Mouse (Mus musculus): ENCODE data around the gene Adora2a. TPM values are rescaled to one million over a fixed set of nuclear protein-coding genes. Genes with fewer than 3 reads are reported as not detected.
"Not testable (repeated sequence)": the region's sequence is repeated elsewhere in the genome, so short reads cannot be mapped to it uniquely, and the experiment has no call there.

The Adora2a gene
- total and polyA plus RNA-seq, 3 experiments = 0.04 TPM; not detected in 2

- Histone ChIP-seq H3K27ac (ENCODE audit: control insufficient read depth, low read depth, low read length) (peak overlapping the region; percentile 56), H3K9ac (ENCODE audit: control insufficient read depth, low read depth, low read length, poor library complexity, severe bottlenecking) (peak overlapping the region; percentile 93), H3K36me3 (ENCODE audit: control insufficient read depth in 1 of 2, insufficient read depth in 2 of 2, low read length in 2 of 2) (peaks cover 0 to 5% of the 10 kb centered on the region in 2 experiments; a peak in 2 of 4 replicates), H3K9me3 (replicated peaks; ENCODE audit: insufficient read depth, low read length) (no peaks in the 10 kb centered on the region), H3K4me3 (ENCODE audit: control insufficient read depth in 1 of 2, insufficient read depth in 1 of 2, low read depth in 2 of 2, low read length in 2 of 2) (peak overlapping the region; percentile 89 to 99), H3K79me2 (ENCODE audit: control insufficient read depth, insufficient read depth, low read length, poor library complexity) (peaks cover 2% of the 10 kb centered on the region; the same call in 1 of the 2 replicates), H3K27me3 (ENCODE audit: control insufficient read depth in 1 of 2, insufficient read depth in 2 of 2, low read length in 2 of 2) (peaks cover 2 to 4% of the 10 kb centered on the region in 2 experiments; a peak in 3 of 4 replicates), H3K4me1 (ENCODE audit: control insufficient read depth in 1 of 2, insufficient read depth in 2 of 2, low read length in 2 of 2) (peaks cover 0 to 6% of the 10 kb centered on the region in 2 experiments; a peak in 3 of 4 replicates)
- peak; percentile 88 for DNase-seq (ENCODE audit: low read depth, low spot score)
- TF ChIP-seq E2F4 (IDR thresholded peaks at IDR 0.05; ENCODE audit: borderline replicate concordance, low read depth, low read length) = no peak
- no peak for TF ChIP-seq CHD1 (IDR thresholded peaks at IDR 0.05; ENCODE audit: low read depth, low read length)
- peak; percentile 83 for TF ChIP-seq ELF1 (IDR thresholded peaks at IDR 0.05; ENCODE audit: low read depth, low read length)
- 0 out of 2 replicates have a peak, but pooled peaks have one; percentile 2 for TF ChIP-seq GATA1 (IDR thresholded peaks at IDR 0.05; ENCODE audit: low read depth, low read length)
- no peak for TF ChIP-seq MAFK (IDR thresholded peaks at IDR 0.05; ENCODE audit: borderline replicate concordance, low read depth, low read length)
- TF ChIP-seq TBP (IDR thresholded peaks at IDR 0.05; ENCODE audit: low read depth, low read length) = peak; percentile 84
- peak; percentile 77 for TF ChIP-seq NELFE (IDR thresholded peaks at IDR 0.05; ENCODE audit: low read depth, low read length)
- TF ChIP-seq POLR2A (IDR thresholded peaks at IDR 0.05; ENCODE audit: control insufficient read depth in 1 of 2, insufficient read depth in 1 of 2, low read depth in 1 of 2, low read length in 2 of 2, poor library complexity in 1 of 2) = peak; percentile 65 to 92
- 0 out of 2 replicates have a peak, but pooled peaks have one; percentile 66 for TF ChIP-seq ZMIZ1 (IDR thresholded peaks at IDR 0.05; ENCODE audit: low read depth, low read length)
- peak; percentile 55 for TF ChIP-seq SIN3A (IDR thresholded peaks at IDR 0.05; ENCODE audit: low read length)
- no peak for TF ChIP-seq SMC3 (IDR thresholded peaks at IDR 0.05; ENCODE audit: low read depth, low read length)
- TF ChIP-seq JUND (IDR thresholded peaks at IDR 0.05; ENCODE audit: low read depth, low read length) = no peak
- TF ChIP-seq BHLHE40 (IDR thresholded peaks at IDR 0.05; ENCODE audit: borderline replicate concordance, low read depth, low read length) = no peak
- no peak for TF ChIP-seq ETS1 (IDR thresholded peaks at IDR 0.05; ENCODE audit: low read depth, low read length)
- TF ChIP-seq POLR2AphosphoS2 (IDR thresholded peaks at IDR 0.05; ENCODE audit: low read length) = peak; percentile 68; the same call in 1 of the 2 replicates
- no peak for TF ChIP-seq MAX (IDR thresholded peaks at IDR 0.05; ENCODE audit: low read length)
- no peak for TF ChIP-seq UBTF (IDR thresholded peaks at IDR 0.05; ENCODE audit: borderline replicate concordance, insufficient read depth, low read depth, low read length)
- peak; percentile 65; the same call in 1 of the 2 replicates for TF ChIP-seq HCFC1 (IDR thresholded peaks at IDR 0.05; ENCODE audit: low read depth, low read length)
- TF ChIP-seq RCOR1 (IDR thresholded peaks at IDR 0.05; ENCODE audit: low read depth, low read length) = no peak
- TF ChIP-seq CHD2 (IDR thresholded peaks at IDR 0.05; ENCODE audit: low read length) = peak; percentile 38; the same call in 1 of the 2 replicates
These were observed 48.6 kb downstream of the Adora2a start for GRCm38 (mm10) chr10:75365231-75365633.

GRCm38 (mm10) chr10:75373655-75374351 is 57.1 kb downstream of the Adora2a start:
- H3K9me3 ChIP-seq (replicated peaks; ENCODE audit: insufficient read depth, low read length); H3K4me3 ChIP-seq (ENCODE audit: control insufficient read depth in 1 of 2, insufficient read depth in 1 of 2, low read depth in 2 of 2, low read length in 2 of 2); H3K27me3 ChIP-seq (ENCODE audit: control insufficient read depth in 1 of 2, insufficient read depth in 2 of 2, low read length in 2 of 2); H3K9ac ChIP-seq (ENCODE audit: control insufficient read depth, low read depth, low read length, poor library complexity, severe bottlenecking); H3K27ac ChIP-seq (ENCODE audit: control insufficient read depth, low read depth, low read length); H3K36me3 ChIP-seq (ENCODE audit: control insufficient read depth in 1 of 2, insufficient read depth in 2 of 2, low read length in 2 of 2); H3K4me1 ChIP-seq (ENCODE audit: control insufficient read depth in 1 of 2, insufficient read depth in 2 of 2, low read length in 2 of 2); H3K79me2 ChIP-seq (ENCODE audit: control insufficient read depth, insufficient read depth, low read length, poor library complexity): not testable (repeated sequence)
- peak; percentile 7 for DNase-seq (ENCODE audit: low read depth, low spot score)
